Mouse (Mus musculus) naive thymus-derived CD4-positive, alpha-beta T cell, adult 2 months (primary cell): ENCODE data around the gene Snx11.
"Not testable (repeated sequence)": the region's sequence is repeated elsewhere in the genome, so short reads cannot be mapped to it uniquely, and the experiment has no call there.

Experiments used
- DNase-seq: peaks from one replicate; pipeline ENCODE4 v3.0.0-alpha.2; 2011; ENCODE audit warnings: low read depth

Snx11 gene

DNA sequence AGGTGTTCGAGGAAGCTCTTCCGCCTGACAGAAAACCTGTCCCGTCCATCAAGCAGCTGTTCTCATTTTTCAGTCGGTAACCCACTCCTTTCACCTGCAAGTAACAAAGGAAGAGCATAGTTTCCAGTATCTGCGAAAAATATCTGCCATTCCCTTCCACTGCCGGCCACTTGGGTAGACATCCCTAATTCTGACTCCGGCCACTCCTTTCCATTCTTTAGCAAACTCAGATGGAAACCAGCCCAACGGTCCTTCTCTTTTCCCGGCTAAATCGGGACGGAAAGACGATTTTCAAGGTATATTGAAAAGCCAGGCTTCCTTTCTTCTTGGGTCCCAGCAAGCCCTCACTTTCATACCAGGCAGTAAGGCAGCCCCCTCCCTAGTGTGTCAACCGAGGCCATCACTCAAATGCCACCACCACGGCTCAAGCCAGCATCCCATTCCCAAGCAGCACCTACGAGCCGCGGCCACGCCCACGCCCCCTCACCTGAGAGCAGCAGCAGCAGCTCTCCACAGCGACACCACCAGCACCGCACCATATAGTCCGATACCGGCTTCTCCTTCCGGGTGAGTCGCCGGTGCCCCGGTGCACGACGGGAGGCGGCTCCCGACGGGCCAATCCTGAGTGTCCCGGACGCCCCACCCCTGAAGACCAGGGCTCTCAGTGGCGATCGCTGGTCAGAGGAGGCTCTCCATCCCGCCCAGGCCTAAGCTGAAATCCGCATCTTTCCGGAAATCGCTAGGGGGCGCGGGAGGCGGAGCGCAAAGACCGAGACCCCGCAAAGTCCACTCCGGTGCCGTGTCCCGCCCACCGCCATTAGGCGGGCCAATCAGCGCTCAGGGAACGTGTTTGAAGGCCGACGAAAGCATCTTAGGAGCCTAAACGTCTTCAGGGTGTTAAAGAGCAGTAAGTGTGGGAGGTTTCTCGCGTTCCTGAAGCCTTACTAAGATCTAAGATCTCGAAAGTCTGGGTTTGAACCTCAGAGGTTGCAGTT is at the start of gene Snx11:
Gene Snx11, minus strand, starts transcription at position 592 of the 995 bp plus-strand sequence.
- DNase-seq, result peak; percentile 96

DNA sequence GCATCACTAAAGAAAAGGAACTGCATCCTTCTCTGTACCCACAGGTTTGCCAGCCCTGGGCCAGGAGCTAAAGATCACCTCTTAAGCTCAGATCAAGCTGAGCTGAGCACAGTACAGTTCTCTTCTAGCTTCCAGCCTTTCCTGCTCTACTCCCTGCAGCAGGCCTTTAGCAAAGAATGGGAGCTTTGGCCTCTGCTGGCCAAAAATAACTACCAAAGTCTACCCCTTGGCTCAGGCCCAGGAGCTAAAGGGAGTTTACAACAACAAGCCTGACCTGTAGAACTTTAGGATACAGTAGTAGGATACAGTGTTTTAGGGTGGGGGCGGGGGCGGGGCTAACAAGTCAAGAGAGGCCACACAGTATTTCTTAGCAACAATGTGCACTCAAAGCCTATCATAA is 49.1 kb upstream of the Snx11 start:
- DNase-seq, result no peak

DNA sequence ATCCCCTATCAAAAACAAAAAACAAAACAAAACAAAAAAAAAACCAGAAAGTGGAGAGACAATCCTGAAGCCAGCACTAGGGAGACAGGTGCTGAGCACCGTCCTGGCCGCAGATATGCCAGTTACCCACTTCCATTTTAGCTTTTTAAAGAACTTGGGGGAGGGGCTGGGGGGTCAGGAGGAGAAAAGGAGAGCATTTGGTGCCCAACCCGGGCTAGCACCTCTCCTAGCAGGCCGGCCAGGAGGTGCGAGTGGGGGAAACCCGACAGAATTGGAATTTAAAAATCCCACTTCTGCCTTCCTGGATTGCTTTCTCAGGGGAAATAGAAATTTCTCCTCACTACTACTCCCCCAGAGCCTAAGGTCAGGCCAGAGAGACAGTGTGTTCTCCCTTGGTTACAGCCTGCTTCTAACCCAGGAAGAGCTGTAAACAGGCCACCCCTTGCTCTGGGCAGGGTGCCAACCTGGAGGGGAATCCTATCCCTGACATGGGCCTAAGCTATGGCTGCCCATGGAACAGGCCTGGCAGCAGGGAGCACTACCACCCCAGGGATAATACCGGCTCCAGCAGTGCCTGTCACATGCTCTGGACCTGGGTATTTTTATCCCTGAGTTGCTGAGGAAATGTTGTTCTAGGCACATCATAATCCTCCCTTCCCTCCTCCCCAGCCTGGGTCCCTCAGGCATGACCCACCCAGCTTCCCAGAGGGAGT is 47.6 kb upstream of the Snx11 start:
- no peak for DNase-seq

DNA sequence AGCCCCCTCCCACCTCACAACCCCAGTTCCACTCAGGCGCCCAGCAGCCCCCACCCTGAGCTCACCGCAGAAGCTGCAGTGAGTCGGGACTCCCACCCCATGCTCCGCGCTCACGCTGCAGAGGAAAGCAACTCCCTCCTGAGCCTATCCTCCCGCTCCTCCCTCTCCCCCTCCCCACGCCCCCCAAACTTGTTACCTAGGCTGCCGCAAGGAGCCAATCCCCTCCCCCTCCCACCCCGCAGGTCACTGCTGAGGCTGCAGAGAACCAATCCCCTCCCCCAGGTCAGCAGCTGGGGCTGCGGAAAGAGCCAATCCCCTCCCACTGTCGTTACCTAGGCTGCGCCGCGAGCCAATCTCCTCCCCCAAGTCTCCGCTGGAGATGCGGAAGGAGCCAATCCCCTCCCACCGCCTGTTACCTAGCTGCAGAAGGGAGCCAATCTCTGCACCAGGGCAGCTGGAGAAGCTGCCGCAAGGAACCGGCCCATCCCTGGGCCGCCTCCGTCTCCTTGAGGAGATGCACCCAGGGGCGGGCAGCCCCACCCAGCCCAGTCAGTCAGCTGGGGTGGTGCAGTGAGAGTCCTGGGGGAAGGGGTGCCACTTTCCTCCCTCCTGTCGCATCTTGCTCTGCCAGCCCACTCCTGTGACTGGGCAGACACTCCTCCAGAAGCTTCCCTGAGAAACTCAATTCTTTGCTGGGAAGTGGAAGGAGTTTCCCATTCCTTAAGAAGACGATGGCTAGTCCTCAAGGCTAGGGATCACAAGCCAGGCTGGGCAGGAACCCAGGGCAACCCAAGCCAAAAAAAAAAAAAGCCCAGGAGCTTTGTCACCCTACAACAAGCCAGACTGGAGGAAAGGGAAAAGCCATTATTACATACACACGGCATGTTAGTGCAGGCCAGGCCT is 46.8 kb upstream of the Snx11 start:
- peak; percentile 90 for DNase-seq

DNA sequence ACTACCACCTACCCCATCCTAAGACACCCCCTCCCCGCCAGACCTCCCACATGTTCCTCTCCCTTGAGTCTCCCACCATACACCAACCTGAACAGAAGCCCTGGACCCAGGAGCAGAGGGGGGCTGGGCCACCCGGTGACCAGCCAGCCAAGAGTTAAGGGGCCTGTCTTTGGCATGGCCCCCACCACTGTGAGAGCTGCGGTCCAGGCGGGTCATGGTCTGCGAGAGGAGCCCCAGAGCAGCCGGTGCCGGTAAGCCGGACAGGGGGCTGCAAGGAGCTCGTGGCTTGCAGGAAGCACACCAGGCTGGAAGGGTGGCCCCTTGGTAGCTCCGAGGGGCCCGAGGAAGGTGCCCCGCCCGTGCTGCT is 46.1 kb upstream of the Snx11 start:
- no peak for DNase-seq

DNA sequence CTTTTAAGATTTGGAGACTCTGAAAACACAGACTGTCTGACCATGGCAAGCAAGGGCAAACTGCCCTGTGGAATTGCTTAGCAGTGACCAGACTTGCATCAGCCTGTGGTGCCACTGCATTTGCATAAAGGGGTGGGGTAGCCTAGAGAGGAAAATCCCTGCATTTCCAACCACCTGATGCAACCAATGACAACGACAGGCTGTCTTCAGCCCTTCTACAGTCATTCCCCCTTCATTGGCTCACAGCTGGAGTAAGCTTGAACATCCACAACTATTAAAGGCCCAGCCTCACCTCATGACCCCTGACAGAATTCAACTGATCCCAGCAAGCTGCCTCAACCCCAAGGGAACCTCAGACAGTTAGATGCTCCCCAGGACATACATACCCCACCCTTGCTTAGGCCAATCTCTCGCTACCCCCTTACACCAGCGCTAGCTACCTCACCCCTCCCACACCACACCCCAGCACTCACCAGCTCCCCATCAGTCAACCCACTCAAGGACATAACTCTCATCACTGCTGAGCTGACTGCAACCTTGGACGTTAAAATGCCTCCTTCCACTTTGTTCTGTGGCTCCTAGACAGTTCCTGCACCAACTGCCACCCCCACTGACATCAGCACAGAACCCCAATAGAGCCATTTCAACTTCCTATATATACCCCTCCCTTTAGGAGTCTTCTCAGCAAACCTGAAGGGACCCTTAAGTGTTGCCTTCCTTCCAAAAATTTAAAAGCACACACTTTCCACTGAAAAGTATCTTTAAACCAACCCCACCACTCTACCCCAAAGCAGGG is 45.5 kb upstream of the Snx11 start:
- DNase-seq, result no peak

DNA sequence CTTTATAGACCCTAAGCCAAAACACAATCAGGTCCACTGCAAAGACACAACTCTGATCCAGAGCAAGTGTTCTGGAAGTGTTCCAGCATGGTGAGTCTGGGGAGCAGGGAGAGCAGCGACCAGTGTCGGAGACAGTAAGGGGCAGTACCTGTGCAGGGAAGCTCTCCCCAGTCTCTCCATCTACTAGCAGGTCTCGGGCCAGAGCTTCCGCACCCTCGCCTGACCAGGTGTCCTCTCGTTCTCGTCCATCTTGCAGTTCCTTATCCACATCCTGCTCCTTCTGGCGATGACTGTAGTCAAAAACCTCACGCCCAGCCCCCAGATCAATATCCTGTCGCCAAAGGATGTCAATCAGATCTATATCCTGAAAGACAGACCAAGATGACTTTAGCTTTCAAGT is 44.6 kb upstream of the Snx11 start:
- no peak for DNase-seq

DNA sequence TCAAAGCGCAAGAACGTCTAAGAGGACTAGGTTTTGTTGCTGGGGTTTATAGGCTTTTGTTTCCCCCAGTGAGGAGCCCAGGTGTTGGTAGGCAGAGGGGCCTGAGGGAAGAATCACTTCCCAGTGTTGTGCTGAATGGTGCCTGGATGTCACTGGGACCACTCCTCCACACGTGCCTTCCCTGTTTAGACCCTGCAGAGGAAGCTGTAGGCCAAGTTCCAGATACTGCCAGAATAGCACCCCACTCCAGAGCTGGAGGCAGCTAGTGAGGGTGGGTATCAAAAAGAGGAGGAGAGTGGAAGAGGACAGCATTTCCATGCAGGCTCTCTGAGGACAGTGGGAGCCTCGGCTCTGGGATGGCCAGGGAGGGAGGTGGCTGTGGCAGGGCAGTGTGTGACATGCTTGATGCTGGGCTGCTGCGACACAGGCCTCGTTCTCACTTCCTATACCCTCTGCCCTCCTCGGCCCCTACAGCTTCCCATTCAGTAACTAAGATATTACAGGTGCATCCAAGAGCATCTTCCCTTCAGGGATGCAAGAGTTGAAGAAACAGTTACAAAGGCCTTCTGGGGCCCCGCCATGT is 40.9 kb upstream of the Snx11 start:
- DNase-seq, result no peak

DNA sequence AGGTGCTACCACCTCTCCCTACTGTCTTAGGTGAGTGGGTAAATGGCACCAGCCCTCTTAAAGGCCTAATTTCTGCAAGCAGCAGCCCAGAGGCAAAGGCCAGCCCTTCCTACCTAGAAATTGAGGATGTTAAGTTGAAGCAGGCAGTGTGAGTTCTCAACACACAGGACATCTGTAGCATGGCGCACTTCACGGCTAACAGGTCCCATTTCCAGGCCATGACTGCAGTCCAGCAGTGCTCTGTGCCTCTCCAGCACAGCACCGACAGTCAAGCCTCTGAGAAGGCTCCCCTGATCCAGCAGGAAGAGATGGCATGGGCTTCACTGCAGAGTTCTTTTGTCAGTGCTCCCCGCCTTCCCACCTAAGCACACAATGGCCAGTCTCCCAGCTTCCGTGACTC is 39.6 kb upstream of the Snx11 start:
- no peak for DNase-seq

DNA sequence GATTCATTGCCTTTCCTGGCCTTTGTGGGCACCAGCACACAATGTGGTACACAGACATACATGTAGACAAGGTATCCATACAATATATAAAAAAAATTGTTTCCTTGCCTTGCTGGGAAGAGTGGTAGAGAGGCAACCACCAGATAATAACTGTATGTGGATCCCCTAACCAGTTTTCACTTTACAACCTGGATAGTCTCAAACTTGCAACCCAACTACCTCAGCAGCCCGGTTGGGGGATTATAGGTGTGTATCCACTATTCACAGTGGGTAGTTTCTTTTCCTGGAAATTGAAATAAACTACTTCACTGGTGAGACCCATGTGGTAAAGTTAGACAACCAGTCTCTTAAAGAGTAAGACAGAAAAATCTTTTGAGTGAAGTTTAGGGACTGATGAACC is 39.1 kb upstream of the Snx11 start:
- DNase-seq, result no peak

DNA sequence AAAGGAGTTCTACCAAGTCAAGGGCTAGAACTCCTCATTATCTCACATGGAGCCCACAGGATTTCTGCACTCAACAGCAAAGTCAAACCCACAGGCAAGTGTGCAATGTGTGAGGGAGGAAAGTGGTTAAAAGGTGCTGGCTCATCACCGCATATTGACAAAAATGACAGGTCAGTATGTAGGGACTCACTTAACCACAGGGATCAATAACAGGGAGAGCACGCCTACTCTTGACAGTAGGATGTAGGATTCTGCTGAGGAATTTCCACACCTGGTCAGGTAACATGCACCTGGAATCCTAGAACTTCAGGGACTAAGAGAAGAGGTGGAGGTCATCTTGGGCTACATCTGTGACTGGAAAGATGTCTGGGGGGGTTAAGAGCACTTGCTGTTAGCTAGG is 38.5 kb upstream of the Snx11 start:
- no peak for DNase-seq

DNA sequence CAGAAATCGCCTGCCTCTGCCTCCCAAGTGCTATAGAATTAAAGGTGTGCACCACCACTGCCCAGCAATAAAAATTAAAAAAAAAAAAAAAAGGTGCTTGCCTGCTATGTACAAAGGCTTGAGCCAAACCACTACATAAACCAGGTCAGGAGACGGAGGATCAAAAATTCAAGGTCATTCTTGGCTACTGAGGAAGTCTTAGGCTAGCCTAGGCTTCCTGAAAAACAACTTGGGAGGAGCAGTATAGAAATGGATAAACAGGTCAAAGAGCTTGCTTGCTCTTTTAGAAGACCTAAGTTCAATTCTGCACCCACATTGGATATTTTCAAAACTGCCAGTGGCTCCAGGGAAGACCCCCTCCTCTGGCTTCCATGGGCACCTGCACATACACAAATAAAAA is 37.1 kb upstream of the Snx11 start:
- no peak for DNase-seq

DNA sequence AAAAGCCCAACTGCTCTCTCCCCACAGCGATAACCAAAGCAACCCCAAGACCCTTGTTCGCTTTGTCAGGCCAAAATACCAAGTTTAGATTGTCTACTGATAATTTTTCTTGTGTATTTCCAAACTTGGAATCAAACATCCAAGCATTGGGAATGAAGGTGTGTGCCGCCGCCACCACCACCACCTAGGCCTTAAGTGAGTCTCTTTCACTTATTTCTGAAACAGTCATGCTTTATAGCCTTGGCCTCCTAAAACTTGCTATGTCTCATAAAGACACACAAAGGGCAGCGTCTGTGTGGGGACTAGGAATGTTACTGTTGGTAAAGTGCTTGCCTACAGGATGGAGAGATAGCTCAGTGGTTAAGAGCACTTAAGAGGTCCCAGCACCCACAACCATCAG is 36.6 kb upstream of the Snx11 start:
- DNase-seq, result no peak

DNA sequence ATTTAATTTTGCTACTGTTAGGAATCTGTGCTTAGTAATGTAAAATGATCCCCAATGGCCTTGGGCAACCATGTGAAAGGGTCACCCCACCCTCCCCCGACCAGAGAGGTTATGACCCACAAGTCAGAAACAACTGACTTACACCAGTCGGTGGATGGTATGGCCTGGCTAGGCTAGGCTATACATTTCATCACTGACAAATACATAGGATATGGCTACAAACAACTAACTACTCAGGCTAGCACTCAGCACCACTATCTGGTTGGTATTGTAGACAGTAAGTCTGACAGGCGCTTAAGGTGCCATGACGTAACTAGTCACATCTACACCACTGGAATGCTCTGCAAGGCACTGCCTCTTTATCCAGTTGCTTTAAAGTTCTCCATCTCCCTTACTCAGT is 36.1 kb upstream of the Snx11 start:
- DNase-seq, result no peak

DNA sequence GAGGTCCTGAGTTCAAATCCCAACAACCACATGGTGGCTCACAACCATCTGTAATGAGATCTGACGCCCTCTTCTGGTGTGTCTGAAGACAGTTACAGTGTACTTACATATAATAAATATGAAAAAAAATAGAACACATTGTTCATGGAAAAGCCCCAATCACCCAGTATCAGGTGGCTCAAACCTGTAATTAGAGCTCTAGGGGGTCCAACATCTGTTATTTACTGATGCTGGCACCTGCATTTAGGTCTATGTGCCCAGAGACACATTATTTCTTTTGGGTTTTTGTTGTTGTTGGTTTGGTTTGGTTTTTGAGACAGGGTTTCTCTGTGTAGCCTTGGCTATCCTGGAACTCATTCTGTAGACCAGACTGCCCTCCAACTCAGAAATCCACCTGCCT is 33.8 kb upstream of the Snx11 start:
- not testable (repeated sequence) for DNase-seq

DNA sequence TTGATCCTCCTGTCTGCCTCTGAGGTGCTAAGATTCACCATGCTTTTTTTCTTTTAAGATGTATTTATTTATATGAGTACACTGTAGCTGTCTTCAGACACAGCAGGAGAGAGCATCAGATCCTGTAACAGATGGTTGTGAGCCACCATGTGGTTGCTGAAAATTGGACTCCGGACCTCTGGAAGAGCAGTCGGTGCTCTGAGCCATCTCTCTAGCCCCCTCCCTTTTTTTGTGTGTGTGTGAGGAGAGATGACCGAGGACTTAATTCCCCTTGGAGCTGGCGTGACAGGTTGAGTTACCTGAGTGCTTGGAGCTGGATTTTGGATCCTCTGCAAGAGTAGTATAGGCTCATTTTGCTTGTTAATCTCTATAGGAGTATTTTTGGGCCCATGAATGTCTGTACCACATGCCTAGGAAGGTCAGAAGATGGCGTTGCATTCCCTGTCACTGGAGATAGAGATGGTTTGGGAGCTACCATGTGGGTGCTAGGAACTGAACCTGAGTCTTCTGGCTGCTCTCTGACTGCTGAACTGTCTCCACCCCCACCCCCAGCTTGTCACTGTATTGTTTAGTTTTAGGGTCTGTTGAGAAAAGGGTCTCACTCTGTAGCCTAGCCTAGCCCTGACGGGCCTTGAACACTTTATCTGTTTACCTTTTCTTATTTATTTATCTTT is 32.3 kb upstream of the Snx11 start:
- no peak for DNase-seq

DNA sequence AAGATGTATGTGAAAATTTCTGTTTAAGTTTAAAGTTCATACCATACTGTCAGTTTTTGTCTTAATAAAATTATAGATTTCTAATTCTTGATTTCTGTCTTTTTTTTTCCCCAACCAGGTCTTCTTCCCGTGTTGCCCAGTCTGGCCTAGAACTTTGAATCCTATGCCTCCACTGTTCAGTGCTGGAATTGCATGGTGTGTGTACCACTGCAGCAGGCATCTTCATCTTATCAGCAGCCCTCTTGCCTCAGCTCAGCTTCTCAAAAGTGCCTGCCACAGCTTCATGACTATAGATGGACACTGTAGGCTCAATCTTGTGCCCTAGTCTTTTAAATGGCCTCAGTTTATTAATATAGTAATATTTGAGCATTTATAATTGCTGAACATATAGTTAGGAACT is 30.7 kb upstream of the Snx11 start:
- no peak for DNase-seq

DNA sequence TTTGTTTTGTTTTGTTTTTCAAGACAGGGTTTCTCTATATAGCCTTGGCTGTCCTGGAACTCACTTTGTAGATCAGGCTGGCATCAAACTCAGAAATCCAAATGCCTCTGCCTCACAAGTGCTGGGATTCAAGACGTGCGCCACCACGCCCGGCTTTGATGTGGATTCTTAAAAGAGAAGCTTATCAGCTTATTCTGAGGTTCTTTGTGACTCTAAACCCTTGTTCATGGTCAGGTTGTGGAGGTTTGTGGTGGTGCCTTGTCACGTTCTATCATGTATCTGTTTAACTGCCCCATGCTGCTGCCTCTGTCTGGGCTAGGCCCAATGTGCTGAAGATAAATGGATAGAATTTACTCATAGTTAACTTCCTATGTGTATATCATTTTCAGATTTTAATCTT is 28.2 kb upstream of the Snx11 start:
- DNase-seq, result peak; percentile 39

DNA sequence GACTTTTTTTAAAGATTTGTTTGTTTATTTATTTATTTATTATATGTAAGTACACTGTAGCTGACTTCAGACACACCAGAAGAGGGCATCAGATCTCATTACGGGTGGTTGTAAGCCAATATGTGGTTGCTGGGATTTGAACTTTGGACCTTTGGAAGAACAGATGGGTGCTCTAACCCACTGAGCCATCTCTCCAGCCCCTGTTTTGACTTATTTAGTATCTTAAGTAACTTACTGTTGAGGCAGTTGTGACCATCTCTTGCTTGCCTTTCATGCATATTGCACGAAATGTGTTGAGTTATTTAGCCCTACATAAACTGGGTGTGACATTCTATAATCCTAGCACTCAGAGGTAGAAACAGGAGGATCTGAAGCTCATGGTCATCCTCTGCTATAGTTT is 22.2 kb upstream of the Snx11 start:
- DNase-seq, result no peak

DNA sequence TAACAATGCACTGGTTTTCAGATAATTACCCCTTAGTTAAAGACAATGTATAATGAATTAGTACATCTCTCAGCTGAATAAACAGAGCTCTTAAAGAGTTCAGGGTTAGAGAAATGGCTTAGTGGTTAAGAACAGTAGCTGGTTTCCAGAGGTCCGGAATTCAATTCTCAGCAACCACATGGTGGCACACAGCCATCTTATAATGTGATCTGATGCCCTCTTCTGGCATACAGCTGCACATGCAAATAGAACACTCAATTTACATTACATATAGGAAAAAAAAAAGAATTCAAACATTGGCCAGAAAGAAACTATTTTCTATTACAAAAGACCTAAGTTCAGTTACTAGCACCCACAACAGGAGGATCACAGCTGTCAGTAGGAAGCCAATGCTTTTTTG is 19.2 kb upstream of the Snx11 start:
- peak; percentile 51 for DNase-seq

DNA sequence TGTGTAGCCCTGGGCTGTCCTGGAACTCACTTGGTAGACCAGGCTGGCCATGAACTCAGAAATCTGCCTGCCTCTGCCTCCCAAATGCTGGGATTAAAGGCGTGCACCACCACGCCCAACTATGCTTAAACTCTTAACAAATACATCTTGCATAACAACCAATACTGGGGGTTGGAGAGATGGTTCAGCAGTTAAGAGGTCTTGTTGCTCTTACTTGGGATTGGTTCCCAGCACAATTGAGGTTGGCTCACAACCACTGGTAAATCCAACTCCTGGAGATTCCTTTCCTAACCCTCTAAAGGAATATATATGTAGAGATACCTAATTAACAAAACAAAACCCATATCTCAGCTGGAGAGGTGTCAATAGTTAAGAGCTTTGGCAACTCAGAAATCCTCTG is 18.7 kb upstream of the Snx11 start:
- DNase-seq, result no peak
